Mouse (Mus musculus): ENCODE results near the gene Amigo1.

DNA sequence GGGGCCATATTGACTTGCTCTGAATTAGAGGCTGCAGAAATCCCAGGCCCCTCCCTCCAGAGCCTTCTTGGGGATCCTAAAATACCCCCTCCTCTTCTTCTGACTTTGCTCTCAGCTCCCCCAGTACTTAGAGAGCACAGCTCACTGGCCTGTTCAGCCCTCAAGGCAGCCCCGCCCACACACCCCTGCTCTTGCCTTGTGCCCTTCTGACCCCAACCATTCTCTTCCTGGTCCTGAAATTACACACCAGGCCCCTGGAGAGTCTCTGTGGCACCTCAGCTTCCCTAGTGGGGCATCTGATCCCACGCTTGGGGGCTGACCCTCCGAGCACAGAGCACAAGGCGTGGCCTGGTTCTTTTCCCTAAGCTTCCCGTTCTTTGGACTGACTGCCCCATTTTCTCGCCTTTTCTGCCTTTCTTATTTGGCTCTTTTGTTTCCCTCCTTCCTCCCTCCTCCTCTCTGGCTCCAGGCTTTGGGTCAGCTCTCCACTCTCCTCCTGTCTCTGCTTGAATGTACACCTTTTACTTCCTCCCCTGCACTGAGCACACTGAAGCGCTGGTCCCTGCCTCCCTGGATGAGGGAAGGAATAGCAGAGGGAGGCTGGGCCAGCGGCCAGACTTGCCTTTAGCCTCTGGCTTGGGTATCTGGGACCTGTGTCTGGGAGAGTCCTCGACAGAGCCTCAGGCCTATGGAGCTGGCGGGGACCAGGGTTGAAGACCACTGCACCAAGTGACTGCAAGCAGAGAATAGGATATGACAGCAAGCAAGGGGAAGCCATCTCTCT is 20.4 kb upstream of the Amigo1 start:
- TF ChIP-seq GATA1 (IDR thresholded peaks at IDR 0.05; ENCODE audit: low read length) (no peak), TAL1 (IDR thresholded peaks at IDR 0.05; ENCODE audit: low read length) (no peak)

Measured in erythroblast, embryonic 14.5 days (primary cell).